9 mouse cellular contexts compared by ENCODE assay signal in the genomic region with DNA sequence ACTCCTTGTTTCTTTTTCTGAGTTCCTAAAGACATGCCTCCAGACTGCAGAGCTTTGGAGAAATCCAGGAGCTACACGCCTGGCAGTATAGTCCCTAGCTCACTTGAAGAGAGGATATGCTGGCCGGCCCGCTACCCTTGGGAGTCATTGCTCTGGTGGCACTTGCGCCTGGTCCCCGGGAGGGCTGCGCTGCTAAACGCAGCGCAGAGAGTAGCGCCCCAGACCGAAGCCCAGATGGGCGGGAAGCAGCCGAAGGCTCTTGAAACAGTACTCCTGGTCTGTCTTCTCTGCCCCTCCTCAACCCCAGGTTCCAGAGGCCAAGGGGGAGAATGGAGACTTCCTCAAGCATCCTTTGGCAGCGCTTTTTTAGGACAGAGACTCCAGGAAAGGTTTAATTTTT. TPM values are rescaled to one million over a fixed set of nuclear protein-coding genes. Genes with fewer than 3 reads are reported as not detected.
DNase-seq lines count a peak whose midpoint lies in the region; ATAC-seq and TF ChIP-seq lines count a peak whose summit lies in the region.
"Had no signal": no experiment of that assay in that cellular context is flagged by ENCODE, and none has a peak within 500 bp of the region (broad histone marks: within the 10 kb centered on the region; RNA-seq: fewer than 3 reads in every experiment).

No protein-coding gene starts in this region.

- no peak overlapping the region for H3K9ac ChIP-seq in intestine, postnatal 0 days (ENCODE audit: low read depth, low read length)
- H3K9ac ChIP-seq in neural tube, embryonic 13.5 days, result 0 out of 2 replicates have a peak overlapping the region, but pooled peaks have one; percentile 5

- peaks cover 3% of the 10 kb centered on the region; the same call in 1 of the 2 replicates for H3K4me1 ChIP-seq in embryonic fibroblast, embryonic 13.5 days (ENCODE audit: control insufficient read depth, insufficient read depth, low read length)
- H3K4me1 ChIP-seq in intestine, postnatal 0 days (replicated peaks; ENCODE audit: control insufficient read depth, insufficient read depth, low read length), result no peaks in the 10 kb centered on the region; the same call in 1 of the 2 replicates
- H3K4me1 ChIP-seq in neural tube, embryonic 13.5 days (replicated peaks), result peaks cover 54% of the 10 kb centered on the region

- no peaks in the 10 kb centered on the region for H3K9me3 ChIP-seq in intestine, postnatal 0 days (ENCODE audit: control insufficient read depth)
- no peaks in the 10 kb centered on the region for H3K9me3 ChIP-seq in neural tube, embryonic 13.5 days

- H3K27ac ChIP-seq in layer of hippocampus, adult 2 months, result peak overlapping the region; percentile 97
- H3K27ac ChIP-seq in embryonic fibroblast, embryonic 13.5 days (ENCODE audit: insufficient read depth, low read length), result no peak overlapping the region
- no peak overlapping the region for H3K27ac ChIP-seq in intestine, postnatal 0 days (ENCODE audit: low read depth, low read length)
- H3K27ac ChIP-seq in neural tube, embryonic 13.5 days (replicated peaks), result no peak overlapping the region
- H3K27ac ChIP-seq: macrophage had no signal

- H3K36me3 ChIP-seq in intestine, postnatal 0 days (ENCODE audit: control insufficient read depth, insufficient read depth), result no peaks in the 10 kb centered on the region
- no peaks in the 10 kb centered on the region for H3K36me3 ChIP-seq in neural tube, embryonic 13.5 days

- peaks cover 98% of the 10 kb centered on the region for H3K27me3 ChIP-seq in intestine, postnatal 0 days (replicated peaks; ENCODE audit: control insufficient read depth, insufficient read depth, low read length)
- H3K27me3 ChIP-seq in neural tube, embryonic 13.5 days, result peaks cover 100% of the 10 kb centered on the region

- H3K4me2 ChIP-seq in intestine, postnatal 0 days (replicated peaks; ENCODE audit: low read depth), result peak overlapping the region; percentile 68
- peak overlapping the region; percentile 59 for H3K4me2 ChIP-seq in neural tube, embryonic 13.5 days

- no peak for ATAC-seq in intestine, postnatal 0 days
- no peak for ATAC-seq in neural tube, embryonic 13.5 days (ENCODE audit: low read depth)

- TF ChIP-seq POLR2A in embryonic fibroblast, embryonic 13.5 days (IDR thresholded peaks at IDR 0.05; ENCODE audit: low read depth, low read length), result no peak

- TF ChIP-seq CTCF in layer of hippocampus, adult 2 months (conservative IDR thresholded peaks at IDR 0.05), result 0 out of 2 replicates have a peak, but pooled peaks have one; percentile 6
- TF ChIP-seq CTCF in embryonic fibroblast, embryonic 13.5 days (IDR thresholded peaks at IDR 0.05; ENCODE audit: borderline replicate concordance, insufficient read depth, low read length), result no peak
- TF ChIP-seq CTCF in intestine, postnatal 0 days (IDR thresholded peaks at IDR 0.05; ENCODE audit: low read depth), result no peak

- DNase-seq in layer of hippocampus, adult 2 months (ENCODE audit: low spot score in 2 of 2), result no peak
- DNase-seq in layer of hippocampus, postnatal 14 days (ENCODE audit: low spot score in 2 of 2), result no peak
- DNase-seq in gastrocnemius, postnatal 25 days, result no peak
- no peak for DNase-seq in left cerebral cortex, adult 9 months (ENCODE audit: low spot score in 2 of 2)
- DNase-seq in layer of hippocampus, adult 8-10 months (ENCODE audit: low spot score in 2 of 2), result no peak

- 1% methylated on average over 13 of the region's 13 CpGs for WGBS in intestine, postnatal 0 days
- under 1% methylated on average over 13 of the region's 13 CpGs for WGBS in neural tube, embryonic 13.5 days

- peak overlapping the region; percentile 82 for H3K4me3 ChIP-seq in layer of hippocampus, adult 2 months
- peak overlapping the region; percentile 3; the same call in 1 of the 2 replicates for H3K4me3 ChIP-seq in embryonic fibroblast, embryonic 13.5 days (ENCODE audit: insufficient read depth, low read length)
- H3K4me3 ChIP-seq in intestine, postnatal 0 days (ENCODE audit: low read depth, low read length), result peak overlapping the region; percentile 38
- H3K4me3 ChIP-seq in neural tube, embryonic 13.5 days, result peak overlapping the region; percentile 37

RNA-seq across cellular contexts. Expression of gene Lhx2, which starts 11.3 kb away (rescaled TPM):
- 10 to 100 TPM; 96.6 to 99.5 TPM for total RNA-seq in layer of hippocampus, adult 2 months (2021)
- total RNA-seq in layer of hippocampus, postnatal 14 days (2021), result 100 to 1,000 TPM in 1 of 2 experiments, 10 to 100 TPM in 1; 96.7 to 100 TPM
- 0.70 and 1.0 TPM in 2 replicates for polyA plus RNA-seq in embryonic fibroblast, embryonic 13.5 days (2011; ENCODE audit: insufficient read length, low read depth, missing spikeins)
- not detected in 2 replicates for polyA plus RNA-seq in intestine, postnatal 0 days (2015; fragmentation: Nextera tagmentation; extraction: Ambion mirVana)
- polyA plus RNA-seq in neural tube, embryonic 13.5 days (2015; fragmentation: Nextera tagmentation; extraction: Ambion mirVana), result 3.7 and 4.3 TPM in 2 replicates
- under 1 TPM; 0.13 to 0.38 TPM for total RNA-seq in gastrocnemius, postnatal 25 days (2021)
- total RNA-seq in layer of hippocampus, adult 8-10 months (2022), result 10 to 100 TPM; 67.2 to 84.6 (median 74.4) TPM

Comparison
In these comparisons a context has a peak if more than half of its experiments do, and no peak if none do; other contexts are left out.
1. H3K4me3 ChIP-seq: peak in every context shown above with its lines; median percentile 82 in layer of hippocampus, adult 2 months; 38 in intestine, postnatal 0 days; 37 in neural tube, embryonic 13.5 days; 3 in embryonic fibroblast, embryonic 13.5 days.
2. RNA of gene Lhx2, which starts 11.3 kb away (total RNA-seq): 96.7 to 100 TPM in layer of hippocampus, postnatal 14 days, 96.6 to 99.5 TPM in layer of hippocampus, adult 2 months and 67.2 to 84.6 TPM in layer of hippocampus, adult 8-10 months; 0.13 to 0.38 TPM in gastrocnemius, postnatal 25 days; every median in the first group is over 10 times any median in the second.